Mouse (Mus musculus): ENCODE data around the gene Map2k5. TPM values are rescaled to one million over a fixed set of nuclear protein-coding genes. Genes with fewer than 3 reads are reported as not detected.

Gene Map2k5
- polyA plus RNA-seq, 1 experiment from 2014 or later, result 20.6 TPM

DNA sequence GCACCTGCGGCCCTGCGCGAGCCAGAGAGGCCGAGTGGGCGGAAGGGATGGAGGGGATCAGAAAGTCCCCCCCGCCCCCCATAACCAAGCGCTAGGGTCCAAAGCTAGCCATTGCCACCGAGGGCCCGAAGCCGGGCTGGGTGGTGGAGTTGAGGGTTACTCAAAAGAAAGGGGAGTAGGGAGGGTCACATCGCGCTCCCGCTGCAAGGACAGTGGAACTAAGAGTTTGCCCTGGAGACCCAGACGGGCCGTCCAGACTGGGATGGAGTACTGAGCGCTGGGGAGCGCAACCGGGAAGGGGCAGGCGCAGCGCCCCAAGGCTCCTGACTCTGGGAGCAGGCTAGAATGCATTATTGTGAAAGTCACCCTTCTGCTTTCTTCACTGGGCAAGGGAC is 228.3 kb downstream of the Map2k5 start:
- H3K4me2 ChIP-seq (ENCODE audit: low read depth, low read length), result peak overlapping the region; percentile 62
- no peak overlapping the region for H3K27ac ChIP-seq (ENCODE audit: low read length)
- no peak overlapping the region for H3K9ac ChIP-seq (ENCODE audit: low read length)
- H3K36me3 ChIP-seq (ENCODE audit: control insufficient read depth, insufficient read depth, low read length), result no peaks in the 10 kb centered on the region
- H3K4me3 ChIP-seq (replicated peaks; ENCODE audit: low read length), result peak overlapping the region; percentile 43
- under 1% methylated on average over 20 of the region's 20 CpGs for WGBS
- peaks cover 96% of the 10 kb centered on the region for H3K27me3 ChIP-seq (ENCODE audit: control insufficient read depth, insufficient read depth, low read length)
- H3K9me3 ChIP-seq (replicated peaks; ENCODE audit: control insufficient read depth, low read length), result 0 out of 2 replicates have a peak, but pooled peaks cover 3% of the 10 kb centered on the region
- H3K4me1 ChIP-seq (ENCODE audit: control insufficient read depth, insufficient read depth, low read length), result peaks cover 12% of the 10 kb centered on the region; the same call in 1 of the 2 replicates
- no peak for ATAC-seq (ENCODE audit: insufficient read depth, low FRiP score)

DNA sequence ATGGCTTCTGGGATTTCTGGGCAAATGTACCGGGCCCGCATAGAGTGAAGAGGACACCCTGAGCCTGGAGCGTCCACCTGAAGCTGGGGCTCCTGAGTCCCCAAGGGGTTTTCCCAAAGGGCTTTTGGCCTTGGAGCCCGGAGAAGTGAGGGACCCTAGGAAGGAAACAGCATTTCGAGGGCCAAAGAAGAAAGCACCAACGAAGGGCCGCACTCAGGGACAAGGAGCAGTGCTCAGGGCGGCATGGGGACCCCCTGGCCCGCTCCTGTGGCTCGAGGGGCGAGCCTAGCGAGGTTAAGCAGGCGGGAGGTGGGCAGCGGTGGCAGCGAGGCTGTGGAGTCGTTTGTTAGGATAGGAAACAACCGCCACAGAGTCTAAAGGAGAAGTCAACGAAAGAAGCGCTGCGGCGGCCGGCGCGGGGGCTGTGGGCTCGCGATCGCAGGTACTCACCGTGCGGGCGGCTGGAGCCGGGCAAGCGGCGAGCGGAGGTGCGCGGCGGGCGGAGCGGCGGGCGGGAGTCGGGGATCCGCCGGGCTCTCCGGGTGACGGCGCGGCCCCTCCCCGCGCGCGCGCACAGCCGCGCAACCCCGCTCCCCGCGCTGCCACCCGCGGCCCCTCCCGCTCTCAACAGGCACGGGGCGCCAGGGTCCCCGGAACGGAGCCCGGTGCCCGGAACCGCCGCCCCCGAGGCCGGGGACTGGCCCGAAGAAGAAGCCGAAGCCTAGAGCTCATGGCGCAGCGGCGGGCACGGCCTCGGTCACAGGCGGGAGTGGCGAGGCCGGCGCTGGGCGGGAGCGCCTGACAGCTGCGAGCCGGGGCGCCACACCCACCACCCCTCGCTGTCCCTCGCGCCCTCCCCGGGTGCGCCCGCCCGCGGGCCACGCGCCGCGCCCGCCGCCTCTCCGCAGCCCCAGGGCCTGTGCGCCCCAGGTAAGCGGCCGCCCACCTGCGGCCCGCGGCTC is 229.0 kb downstream of the Map2k5 start, which contains the start of gene Skor1:
Skor1 (minus strand) TSS at position 552 of the 962 bp plus-strand sequence.
- H3K4me3 ChIP-seq (replicated peaks; ENCODE audit: low read length), result peak within 1 kb of the TSS; percentile 43
- H3K9me3 ChIP-seq (replicated peaks; ENCODE audit: control insufficient read depth, low read length), result 0 out of 2 replicates have a peak, but pooled peaks cover 3% of the 10 kb centered on the region
- ATAC-seq (ENCODE audit: insufficient read depth, low FRiP score), result no peak
- H3K4me1 ChIP-seq (ENCODE audit: control insufficient read depth, insufficient read depth, low read length), result peaks cover 15% of the 10 kb centered on the region; the same call in 1 of the 2 replicates
- H3K27ac ChIP-seq (ENCODE audit: low read length), result no peak within 1 kb of the TSS
- WGBS, result under 1% methylated on average over 84 of the region's 108 CpGs
- H3K4me2 ChIP-seq (ENCODE audit: low read depth, low read length), result peak within 1 kb of the TSS; percentile 62
- H3K36me3 ChIP-seq (ENCODE audit: control insufficient read depth, insufficient read depth, low read length), result no peaks in the 10 kb centered on the region
- H3K27me3 ChIP-seq (ENCODE audit: control insufficient read depth, insufficient read depth, low read length), result peaks cover 100% of the 10 kb centered on the region
- no peak within 1 kb of the TSS for H3K9ac ChIP-seq (ENCODE audit: low read length)

DNA sequence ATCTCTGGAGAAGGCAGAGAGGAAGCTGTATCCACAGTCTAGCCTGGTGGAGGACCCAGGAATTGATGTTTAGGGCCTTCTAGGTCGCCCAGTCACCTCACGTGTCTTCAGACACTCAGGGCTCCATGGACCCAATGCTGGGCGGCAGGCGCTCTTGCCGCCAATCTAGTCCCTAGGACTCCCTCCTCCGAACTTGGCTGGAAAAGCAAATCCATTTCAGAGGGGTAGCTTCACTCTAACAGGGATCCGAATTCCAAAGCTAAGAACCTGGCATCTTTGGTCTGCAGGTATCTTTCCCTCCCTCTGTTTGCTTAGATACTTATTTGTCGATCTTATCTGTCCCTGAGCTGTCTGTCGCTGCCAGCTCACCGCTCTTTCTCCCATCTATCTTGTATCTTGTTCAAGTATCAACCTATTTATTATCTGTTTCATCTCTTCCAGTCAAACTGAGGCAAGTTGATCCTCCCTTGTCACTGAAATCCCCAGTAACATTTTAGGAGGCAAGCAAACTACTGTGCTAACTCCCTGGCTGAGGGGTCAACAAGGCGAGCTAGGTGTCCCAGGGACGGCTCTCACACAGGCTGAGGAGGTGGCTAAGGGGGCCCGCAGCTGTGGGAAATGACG is 229.8 kb downstream of the Map2k5 start:
- WGBS, result 2% methylated on average over 14 of the region's 14 CpGs
- no peak overlapping the region for H3K4me3 ChIP-seq (replicated peaks; ENCODE audit: low read length)
- no peak overlapping the region for H3K9ac ChIP-seq (ENCODE audit: low read length)
- no peak for ATAC-seq (ENCODE audit: insufficient read depth, low FRiP score)
- H3K4me2 ChIP-seq (ENCODE audit: low read depth, low read length), result no peak overlapping the region
- H3K27me3 ChIP-seq (ENCODE audit: control insufficient read depth, insufficient read depth, low read length), result peaks cover 100% of the 10 kb centered on the region
- no peaks in the 10 kb centered on the region for H3K9me3 ChIP-seq (replicated peaks; ENCODE audit: control insufficient read depth, low read length)
- H3K27ac ChIP-seq (ENCODE audit: low read length), result no peak overlapping the region
- H3K36me3 ChIP-seq (ENCODE audit: control insufficient read depth, insufficient read depth, low read length), result no peaks in the 10 kb centered on the region
- H3K4me1 ChIP-seq (ENCODE audit: control insufficient read depth, insufficient read depth, low read length), result peaks cover 17% of the 10 kb centered on the region; the same call in 1 of the 2 replicates

DNA sequence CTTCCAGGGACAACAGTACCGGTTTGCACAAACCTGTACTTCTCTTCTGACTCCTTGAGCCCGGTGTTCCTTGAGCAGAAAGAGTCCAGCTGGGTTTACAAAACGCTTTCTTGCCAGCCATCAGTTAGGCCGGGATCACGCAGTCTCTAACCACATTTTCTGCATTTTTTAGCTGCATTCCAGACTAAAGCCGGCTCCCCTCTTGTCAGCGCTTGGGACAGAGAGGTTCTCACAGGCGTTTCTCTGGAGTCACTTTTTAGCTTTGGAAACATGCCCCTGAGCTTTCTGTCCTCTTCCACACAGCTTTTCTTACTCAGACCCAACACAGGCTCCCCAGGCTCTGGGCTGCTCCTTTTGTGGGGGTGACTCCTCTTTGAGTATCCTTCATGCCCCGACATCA is 230.4 kb downstream of the Map2k5 start:
- no peak overlapping the region for H3K27ac ChIP-seq (ENCODE audit: low read length)
- H3K4me2 ChIP-seq (ENCODE audit: low read depth, low read length), result no peak overlapping the region
- no peaks in the 10 kb centered on the region for H3K36me3 ChIP-seq (ENCODE audit: control insufficient read depth, insufficient read depth, low read length)
- ATAC-seq (ENCODE audit: insufficient read depth, low FRiP score), result no peak
- H3K9me3 ChIP-seq (replicated peaks; ENCODE audit: control insufficient read depth, low read length), result no peaks in the 10 kb centered on the region
- H3K4me1 ChIP-seq (ENCODE audit: control insufficient read depth, insufficient read depth, low read length), result peaks cover 17% of the 10 kb centered on the region; the same call in 1 of the 2 replicates
- H3K4me3 ChIP-seq (replicated peaks; ENCODE audit: low read length), result no peak overlapping the region
- H3K27me3 ChIP-seq (ENCODE audit: control insufficient read depth, insufficient read depth, low read length), result peaks cover 100% of the 10 kb centered on the region
- WGBS, result under 1% methylated on average over 9 of the region's 9 CpGs
- no peak overlapping the region for H3K9ac ChIP-seq (ENCODE audit: low read length)

DNA sequence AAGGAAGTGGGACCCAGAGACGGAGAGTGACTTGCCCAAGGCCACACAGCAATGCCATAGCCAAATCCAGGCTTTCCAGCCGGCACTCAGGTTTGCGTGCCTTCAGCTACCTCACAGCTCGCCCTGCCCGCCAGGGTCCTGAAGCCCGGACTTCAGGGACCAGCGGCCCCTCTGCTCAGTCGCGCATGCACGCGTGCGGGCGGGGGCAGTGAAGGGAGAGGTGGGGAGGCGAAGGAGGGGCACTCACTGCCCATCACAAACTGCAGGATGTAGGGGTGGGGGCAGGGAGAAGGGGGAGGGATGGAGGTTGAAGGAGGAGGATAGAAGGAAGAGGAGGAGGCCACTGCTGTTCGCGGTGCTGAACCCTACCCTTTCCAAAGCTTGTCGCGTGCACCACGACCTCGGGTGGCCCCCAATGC is 230.8 kb downstream of the Map2k5 start:
- 2% methylated on average over 20 of the region's 20 CpGs for WGBS
- Histone ChIP-seq H3K4me2 (ENCODE audit: low read depth, low read length) (peak overlapping the region; percentile 40; the same call in 1 of the 2 replicates), H3K27ac (ENCODE audit: low read length) (no peak overlapping the region), H3K4me1 (ENCODE audit: control insufficient read depth, insufficient read depth, low read length) (peaks cover 17% of the 10 kb centered on the region; the same call in 1 of the 2 replicates), H3K36me3 (ENCODE audit: control insufficient read depth, insufficient read depth, low read length) (no peaks in the 10 kb centered on the region), H3K27me3 (ENCODE audit: control insufficient read depth, insufficient read depth, low read length) (peaks cover 100% of the 10 kb centered on the region), H3K9me3 (replicated peaks; ENCODE audit: control insufficient read depth, low read length) (no peaks in the 10 kb centered on the region), H3K4me3 (replicated peaks; ENCODE audit: low read length) (peak overlapping the region; percentile 34), H3K9ac (ENCODE audit: low read length) (no peak overlapping the region)
- no peak for ATAC-seq (ENCODE audit: insufficient read depth, low FRiP score)

DNA sequence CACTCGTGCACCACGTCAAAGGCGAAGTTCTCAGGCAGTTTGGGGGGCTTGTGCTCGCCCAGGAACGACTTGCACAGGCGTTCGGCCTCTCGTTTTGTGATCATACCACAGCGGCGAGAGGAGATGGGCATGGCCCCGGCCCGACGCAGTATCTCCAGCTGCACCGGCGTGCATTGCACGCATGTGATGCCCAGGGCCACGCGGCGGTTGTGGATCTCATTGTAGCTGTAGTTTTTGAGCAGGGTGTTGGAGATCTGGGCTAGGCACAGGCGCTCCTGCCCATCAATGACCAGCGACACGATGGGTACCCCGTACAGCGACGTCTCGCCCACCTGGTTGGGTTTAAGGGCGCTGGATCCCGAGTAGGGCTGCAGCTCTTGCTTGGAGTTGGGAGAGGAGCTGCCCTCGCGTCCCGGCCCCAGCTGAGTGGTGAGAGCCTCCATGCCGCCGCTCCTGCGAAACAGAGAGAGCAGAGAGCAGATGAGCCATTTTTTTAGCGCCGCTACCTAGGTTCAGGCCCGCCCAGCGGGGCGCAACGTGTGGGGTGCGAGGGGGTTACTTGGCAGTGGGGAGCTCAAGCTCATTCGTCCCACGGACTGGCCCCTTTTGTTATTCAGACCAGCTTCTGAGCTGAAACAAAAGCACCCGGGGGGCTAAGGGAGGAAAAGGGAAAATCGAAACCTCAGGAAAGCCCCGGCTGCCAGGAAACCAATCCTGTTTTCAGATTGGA is 231.4 kb downstream of the Map2k5 start:
- no peak for ATAC-seq (ENCODE audit: insufficient read depth, low FRiP score)
- Histone ChIP-seq H3K4me1 (ENCODE audit: control insufficient read depth, insufficient read depth, low read length) (peaks cover 17% of the 10 kb centered on the region; the same call in 1 of the 2 replicates), H3K4me2 (ENCODE audit: low read depth, low read length) (peak overlapping the region; percentile 40), H3K27me3 (ENCODE audit: control insufficient read depth, insufficient read depth, low read length) (peaks cover 100% of the 10 kb centered on the region), H3K36me3 (ENCODE audit: control insufficient read depth, insufficient read depth, low read length) (no peaks in the 10 kb centered on the region), H3K9ac (ENCODE audit: low read length) (no peak overlapping the region), H3K4me3 (replicated peaks; ENCODE audit: low read length) (peak overlapping the region; percentile 34), H3K9me3 (replicated peaks; ENCODE audit: control insufficient read depth, low read length) (no peaks in the 10 kb centered on the region), H3K27ac (ENCODE audit: low read length) (no peak overlapping the region)
- 1% methylated on average over 46 of the region's 46 CpGs for WGBS

DNA sequence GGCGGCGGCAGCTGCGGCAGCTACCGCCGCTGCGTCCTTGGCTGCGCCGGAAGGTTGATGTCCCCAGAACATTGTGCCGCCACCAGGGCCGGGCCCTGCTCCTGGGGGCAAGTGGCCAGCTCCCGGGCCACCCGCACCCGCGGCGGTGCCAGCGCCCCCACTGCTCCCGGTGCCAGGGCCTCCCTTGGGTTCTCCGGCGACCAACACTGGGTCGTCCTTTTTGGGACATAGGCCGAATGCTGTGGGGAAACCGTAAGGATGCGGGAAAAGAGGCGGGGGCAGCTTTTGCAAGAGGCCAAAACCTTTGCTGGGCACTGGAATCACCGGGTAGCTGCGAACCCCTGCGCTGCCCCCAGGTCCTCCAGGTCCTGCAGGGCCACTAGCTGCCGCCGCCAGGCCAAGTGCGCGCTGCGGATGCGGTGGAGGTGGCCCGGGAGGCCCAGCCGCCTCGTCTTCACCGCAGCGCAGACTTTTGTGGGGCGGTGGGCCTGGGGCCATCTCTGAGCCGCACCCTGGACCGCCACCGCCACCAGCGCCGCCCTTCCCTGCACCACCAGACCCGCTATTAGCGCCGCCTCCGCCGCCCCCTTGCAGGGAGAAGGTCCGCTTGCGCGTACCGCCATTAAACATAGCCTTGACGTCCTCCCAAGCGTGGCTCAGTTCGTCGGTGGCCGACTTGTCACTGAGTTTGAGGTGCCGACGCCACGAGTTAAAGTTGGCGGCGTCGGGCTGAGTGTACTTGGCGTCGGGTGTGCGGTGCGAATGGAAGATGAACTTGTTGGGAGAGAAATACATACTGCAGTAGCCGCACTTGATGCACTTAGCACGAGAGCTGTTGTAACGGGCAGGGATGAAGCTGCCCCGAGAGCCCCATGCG is 232.2 kb downstream of the Map2k5 start:
- 1% methylated on average over 73 of the region's 73 CpGs for WGBS
- H3K4me3 ChIP-seq (replicated peaks; ENCODE audit: low read length), result peak overlapping the region; percentile 11; the same call in 1 of the 2 replicates
- no peak overlapping the region for H3K9ac ChIP-seq (ENCODE audit: low read length)
- H3K4me1 ChIP-seq (ENCODE audit: control insufficient read depth, insufficient read depth, low read length), result peaks cover 17% of the 10 kb centered on the region; the same call in 1 of the 2 replicates
- H3K27ac ChIP-seq (ENCODE audit: low read length), result no peak overlapping the region
- no peaks in the 10 kb centered on the region for H3K36me3 ChIP-seq (ENCODE audit: control insufficient read depth, insufficient read depth, low read length)
- no peaks in the 10 kb centered on the region for H3K9me3 ChIP-seq (replicated peaks; ENCODE audit: control insufficient read depth, low read length)
- H3K4me2 ChIP-seq (ENCODE audit: low read depth, low read length), result peak overlapping the region; percentile 11; the same call in 1 of the 2 replicates
- peaks cover 100% of the 10 kb centered on the region for H3K27me3 ChIP-seq (ENCODE audit: control insufficient read depth, insufficient read depth, low read length)
- no peak for ATAC-seq (ENCODE audit: insufficient read depth, low FRiP score)

Data from stomach, embryonic 16.5 days (tissue).